Mouse (Mus musculus): ENCODE measurements around the gene Dppa3. TPM values are rescaled to one million over a fixed set of nuclear protein-coding genes. Genes with fewer than 3 reads are reported as not detected.

The Dppa3 gene
- polyA plus RNA-seq (2012; rRNA removed), result 0.26 TPM in 1 of 2 replicates, not detected in the other

DNA sequence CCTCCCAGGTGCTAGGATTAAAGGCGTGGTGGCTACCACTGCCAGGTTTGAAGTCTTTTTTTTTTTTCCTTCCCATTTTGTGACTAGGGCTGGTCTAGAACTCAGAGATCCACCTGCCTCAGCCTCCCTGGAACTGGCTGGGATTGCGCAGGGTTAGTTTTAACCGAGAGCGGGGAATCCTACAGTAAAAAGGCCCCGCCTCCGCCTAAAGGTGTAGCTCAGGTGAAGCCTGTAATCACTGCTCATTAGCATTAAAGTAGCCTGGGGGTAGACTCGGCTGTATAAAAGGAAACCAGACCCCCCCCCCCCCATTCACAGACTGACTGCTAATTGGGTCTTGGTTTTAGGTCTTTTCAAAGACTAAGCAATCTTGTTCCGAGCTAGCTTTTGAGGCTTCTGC lies at the start of gene Dppa3:
TSS of gene Dppa3 (plus strand) at position 301 of the 400 bp plus-strand sequence.
- WGBS, result 94% methylated on average over 8 of the region's 8 CpGs
- H3K27ac ChIP-seq (ENCODE audit: control insufficient read depth, insufficient read depth, low read length), result no peak within 1 kb of the TSS
- no peak within 1 kb of the TSS for H3K4me3 ChIP-seq (ENCODE audit: control insufficient read depth, insufficient read depth, low read length)

DNA sequence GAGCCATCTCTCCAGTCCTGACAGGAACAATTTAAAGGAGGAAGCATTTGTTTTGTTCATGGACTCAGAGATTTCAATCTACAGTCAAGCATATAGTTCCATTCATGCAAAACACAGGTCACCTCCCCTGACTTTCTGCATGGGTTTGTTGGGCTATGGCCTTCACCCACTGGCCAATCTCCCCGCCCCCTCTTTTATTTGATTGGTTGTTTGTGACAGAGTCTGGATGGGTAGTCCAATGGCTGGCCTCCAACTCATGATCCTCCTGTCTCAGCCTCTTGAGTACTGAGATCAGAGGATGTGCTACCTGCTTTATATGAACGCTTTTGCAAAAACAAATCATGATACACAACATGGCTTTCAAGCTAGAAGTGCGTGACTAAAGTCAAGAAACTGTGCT lies 49.2 kb upstream of the Dppa3 start:
- TF ChIP-seq CTCF (IDR thresholded peaks at IDR 0.05; ENCODE audit: borderline replicate concordance, control insufficient read depth, extremely low read depth, insufficient read depth, low read length, poor library complexity) (no peak), POLR2A (IDR thresholded peaks at IDR 0.05; ENCODE audit: control insufficient read depth, extremely low read depth, insufficient read depth, low read length, poor library complexity) (no peak)
- H3K36me3 ChIP-seq (ENCODE audit: control insufficient read depth, insufficient read depth, low read length), result no peaks in the 10 kb centered on the region
- 97% methylated on average over 3 of the region's 3 CpGs for WGBS

More for the DNA sequence above, at the start of gene Dppa3:
- Histone ChIP-seq H3K27me3 (ENCODE audit: control insufficient read depth, insufficient read depth, low read length) (no peaks in the 10 kb centered on the region), H3K4me1 (replicated peaks; ENCODE audit: control insufficient read depth, insufficient read depth, low read length) (no peaks in the 10 kb centered on the region), H3K36me3 (ENCODE audit: control insufficient read depth, insufficient read depth, low read length) (no peaks in the 10 kb centered on the region)
- TF ChIP-seq POLR2A (IDR thresholded peaks at IDR 0.05; ENCODE audit: control insufficient read depth, extremely low read depth, insufficient read depth, low read length, poor library complexity) (no peak), CTCF (IDR thresholded peaks at IDR 0.05; ENCODE audit: borderline replicate concordance, control insufficient read depth, extremely low read depth, insufficient read depth, low read length, poor library complexity) (no peak)
- DNase-seq, result no peak

DNA sequence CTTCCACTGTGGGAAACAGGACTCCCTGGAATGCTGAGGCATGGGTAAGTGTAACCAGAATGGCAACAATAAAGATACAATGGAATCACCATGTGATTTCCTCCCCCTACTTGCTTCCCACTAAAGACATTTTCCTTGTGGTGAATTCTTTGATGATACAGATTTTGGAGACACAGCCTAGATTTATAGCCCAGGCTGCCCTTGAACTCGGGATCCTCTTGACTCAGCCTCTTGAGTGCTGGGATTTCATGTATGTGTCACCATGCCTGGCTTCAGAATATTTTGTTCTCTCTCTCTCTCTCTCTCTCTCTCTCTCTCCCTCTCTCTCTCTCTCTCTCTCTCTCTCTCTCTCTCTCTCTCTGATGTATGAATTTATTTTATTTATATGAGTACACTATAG lies 47.1 kb upstream of the Dppa3 start:
- no peak overlapping the region for H3K4me3 ChIP-seq (ENCODE audit: control insufficient read depth, insufficient read depth, low read length)
- no peaks in the 10 kb centered on the region for H3K4me1 ChIP-seq (replicated peaks; ENCODE audit: control insufficient read depth, insufficient read depth, low read length)
- no peak for TF ChIP-seq POLR2A (IDR thresholded peaks at IDR 0.05; ENCODE audit: control insufficient read depth, extremely low read depth, insufficient read depth, low read length, poor library complexity)
- TF ChIP-seq CTCF (IDR thresholded peaks at IDR 0.05; ENCODE audit: borderline replicate concordance, control insufficient read depth, extremely low read depth, insufficient read depth, low read length, poor library complexity), result no peak
- H3K27ac ChIP-seq (ENCODE audit: control insufficient read depth, insufficient read depth, low read length), result no peak overlapping the region
- no peaks in the 10 kb centered on the region for H3K27me3 ChIP-seq (ENCODE audit: control insufficient read depth, insufficient read depth, low read length)
- 100% methylated on average over 1 of the region's 1 CpGs for WGBS
- no peak for DNase-seq
- no peaks in the 10 kb centered on the region for H3K36me3 ChIP-seq (ENCODE audit: control insufficient read depth, insufficient read depth, low read length)

More for the DNA sequence above, 49.2 kb upstream of the Dppa3 start:
- no peak for DNase-seq
- H3K27ac ChIP-seq (ENCODE audit: control insufficient read depth, insufficient read depth, low read length), result no peak overlapping the region
- H3K27me3 ChIP-seq (ENCODE audit: control insufficient read depth, insufficient read depth, low read length), result no peaks in the 10 kb centered on the region
- H3K4me1 ChIP-seq (replicated peaks; ENCODE audit: control insufficient read depth, insufficient read depth, low read length), result no peaks in the 10 kb centered on the region
- H3K4me3 ChIP-seq (ENCODE audit: control insufficient read depth, insufficient read depth, low read length), result no peak overlapping the region

DNA sequence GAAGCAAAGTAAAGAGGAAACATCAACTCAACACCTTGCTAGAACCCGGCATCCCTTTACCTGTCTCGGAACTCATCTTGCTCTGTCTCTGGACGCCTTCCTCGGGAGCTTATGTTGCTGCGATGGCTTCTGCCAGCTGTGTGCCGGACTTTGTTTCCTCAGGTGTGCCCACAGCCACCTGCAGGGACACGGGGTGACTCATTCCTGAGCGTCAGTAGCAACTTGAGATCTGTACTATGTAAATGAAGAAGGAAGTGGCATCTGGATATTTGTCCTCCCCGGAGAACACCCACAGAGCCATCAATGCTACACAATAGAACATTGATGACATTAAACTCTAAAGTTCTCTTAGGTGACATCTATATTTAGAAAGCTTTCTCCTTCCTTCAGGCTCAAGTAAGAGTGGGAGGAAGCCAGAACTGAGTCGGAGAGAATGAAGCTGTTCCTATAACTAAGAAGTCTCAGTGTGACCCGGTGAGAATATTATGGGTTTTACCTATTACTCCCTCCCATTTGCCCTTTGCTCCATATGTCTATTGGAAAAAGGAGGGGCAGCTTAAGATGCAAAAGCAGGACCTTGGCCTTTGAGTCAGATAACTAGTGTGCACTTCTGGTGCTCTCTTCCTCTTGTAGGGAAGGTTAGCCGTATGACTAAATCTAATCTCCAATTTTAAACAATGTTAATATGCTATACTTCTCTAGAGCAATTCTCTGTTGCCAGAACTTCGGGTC lies 35.0 kb upstream of the Dppa3 start:
- no peak for DNase-seq
- no peak overlapping the region for H3K4me3 ChIP-seq (ENCODE audit: control insufficient read depth, insufficient read depth, low read length)
- 93% methylated on average over 13 of the region's 13 CpGs for WGBS

DNA sequence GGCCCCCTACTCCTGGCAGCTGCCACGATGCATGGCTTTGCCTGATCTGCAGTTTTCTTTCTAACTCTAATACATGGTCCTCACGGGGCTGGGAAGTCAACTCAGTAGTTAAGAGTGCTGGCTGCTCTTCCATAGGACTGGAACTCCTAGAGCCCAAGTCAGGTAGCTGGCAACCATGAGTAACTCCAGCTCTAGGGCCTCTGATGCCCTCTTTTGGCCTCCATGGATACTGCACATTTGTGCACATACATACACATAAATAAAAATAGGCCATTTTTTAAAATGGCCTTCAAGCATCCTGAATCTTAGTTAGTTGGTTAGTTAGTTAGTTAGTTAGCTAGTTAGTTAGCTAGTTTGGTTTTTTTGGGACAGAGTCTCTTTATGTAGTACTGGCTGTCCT lies 33.3 kb upstream of the Dppa3 start:
- no peak overlapping the region for H3K27ac ChIP-seq (ENCODE audit: control insufficient read depth, insufficient read depth, low read length)
- DNase-seq, result no peak
- peaks cover 3% of the 10 kb centered on the region for H3K36me3 ChIP-seq (ENCODE audit: control insufficient read depth, insufficient read depth, low read length)
- no peak overlapping the region for H3K4me3 ChIP-seq (ENCODE audit: control insufficient read depth, insufficient read depth, low read length)
- WGBS, result 90% methylated on average over 2 of the region's 2 CpGs
- TF ChIP-seq POLR2A (IDR thresholded peaks at IDR 0.05; ENCODE audit: control insufficient read depth, extremely low read depth, insufficient read depth, low read length, poor library complexity), result no peak
- TF ChIP-seq CTCF (IDR thresholded peaks at IDR 0.05; ENCODE audit: borderline replicate concordance, control insufficient read depth, extremely low read depth, insufficient read depth, low read length, poor library complexity), result no peak
- H3K27me3 ChIP-seq (ENCODE audit: control insufficient read depth, insufficient read depth, low read length), result no peaks in the 10 kb centered on the region
- no peaks in the 10 kb centered on the region for H3K4me1 ChIP-seq (replicated peaks; ENCODE audit: control insufficient read depth, insufficient read depth, low read length)

More for the DNA sequence above, 35.0 kb upstream of the Dppa3 start:
- no peak for TF ChIP-seq CTCF (IDR thresholded peaks at IDR 0.05; ENCODE audit: borderline replicate concordance, control insufficient read depth, extremely low read depth, insufficient read depth, low read length, poor library complexity)
- TF ChIP-seq POLR2A (IDR thresholded peaks at IDR 0.05; ENCODE audit: control insufficient read depth, extremely low read depth, insufficient read depth, low read length, poor library complexity), result no peak
- Histone ChIP-seq H3K27ac (ENCODE audit: control insufficient read depth, insufficient read depth, low read length) (no peak overlapping the region), H3K4me1 (replicated peaks; ENCODE audit: control insufficient read depth, insufficient read depth, low read length) (no peaks in the 10 kb centered on the region), H3K36me3 (ENCODE audit: control insufficient read depth, insufficient read depth, low read length) (no peaks in the 10 kb centered on the region; the same call in 1 of the 2 replicates), H3K27me3 (ENCODE audit: control insufficient read depth, insufficient read depth, low read length) (no peaks in the 10 kb centered on the region)

DNA sequence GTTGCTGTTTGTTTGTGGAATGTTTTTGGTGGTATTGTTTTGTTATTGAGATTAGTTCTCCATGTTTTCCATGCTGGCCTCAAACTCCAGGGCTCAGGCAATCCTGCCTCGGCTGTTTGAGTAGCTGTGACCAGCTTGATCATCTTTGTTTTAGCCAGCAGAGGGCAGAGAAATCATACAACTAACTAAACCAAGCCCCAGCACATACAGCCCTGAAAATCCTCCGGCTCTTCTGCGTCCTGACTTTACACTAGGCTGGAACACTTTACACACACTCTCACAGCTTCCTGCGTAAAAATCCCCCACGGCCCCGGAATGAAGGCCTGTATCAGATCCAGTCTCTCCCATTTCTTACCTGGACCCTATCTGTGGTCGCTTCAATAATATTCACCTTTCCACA lies 30.6 kb upstream of the Dppa3 start:
- TF ChIP-seq POLR2A (IDR thresholded peaks at IDR 0.05; ENCODE audit: control insufficient read depth, extremely low read depth, insufficient read depth, low read length, poor library complexity) (no peak), CTCF (IDR thresholded peaks at IDR 0.05; ENCODE audit: borderline replicate concordance, control insufficient read depth, extremely low read depth, insufficient read depth, low read length, poor library complexity) (no peak)
- H3K27ac ChIP-seq (ENCODE audit: control insufficient read depth, insufficient read depth, low read length), result no peak overlapping the region
- no peak overlapping the region for H3K4me3 ChIP-seq (ENCODE audit: control insufficient read depth, insufficient read depth, low read length)
- DNase-seq, result no peak
- H3K4me1 ChIP-seq (replicated peaks; ENCODE audit: control insufficient read depth, insufficient read depth, low read length), result no peaks in the 10 kb centered on the region
- no peaks in the 10 kb centered on the region for H3K27me3 ChIP-seq (ENCODE audit: control insufficient read depth, insufficient read depth, low read length)
- 66% methylated on average over 7 of the region's 7 CpGs for WGBS
- H3K36me3 ChIP-seq (ENCODE audit: control insufficient read depth, insufficient read depth, low read length), result peaks cover 3% of the 10 kb centered on the region

All from thymus, adult 2 months (tissue).